Mouse (Mus musculus) thymus, postnatal 25 days (tissue): ENCODE measurements around the gene Vmn1r193.
"Not testable (repeated sequence)": the region's sequence is repeated elsewhere in the genome, so short reads cannot be mapped to it uniquely, and the experiment has no call there.

ENCODE experiments used
- DNase-seq: peaks from one replicate; pipeline ENCODE4 v3.0.0; 2022

Gene Vmn1r193

DNA sequence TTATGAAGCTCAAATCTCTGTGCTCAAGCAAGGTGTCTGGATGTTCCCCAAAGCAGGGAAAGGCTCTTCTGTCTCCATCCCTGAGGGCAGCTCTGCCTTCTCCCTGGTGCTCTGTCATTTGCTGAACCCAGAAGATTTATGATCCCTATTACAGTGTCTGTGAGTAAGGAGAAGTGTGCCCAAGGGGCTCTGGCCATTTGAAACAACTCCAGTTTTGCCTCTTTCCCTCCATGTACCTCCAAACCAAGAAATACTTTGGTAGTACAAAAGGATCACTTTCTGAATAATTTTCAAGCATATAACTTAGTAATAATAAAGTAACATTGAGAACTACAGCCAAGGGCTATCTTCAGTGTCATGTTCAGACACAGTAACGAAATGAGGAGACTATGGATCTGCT, at the start of gene Vmn1r193:
Vmn1r193 (minus strand) TSS at position 101 of the 400 bp plus-strand sequence.
- not testable (repeated sequence) for DNase-seq

DNA sequence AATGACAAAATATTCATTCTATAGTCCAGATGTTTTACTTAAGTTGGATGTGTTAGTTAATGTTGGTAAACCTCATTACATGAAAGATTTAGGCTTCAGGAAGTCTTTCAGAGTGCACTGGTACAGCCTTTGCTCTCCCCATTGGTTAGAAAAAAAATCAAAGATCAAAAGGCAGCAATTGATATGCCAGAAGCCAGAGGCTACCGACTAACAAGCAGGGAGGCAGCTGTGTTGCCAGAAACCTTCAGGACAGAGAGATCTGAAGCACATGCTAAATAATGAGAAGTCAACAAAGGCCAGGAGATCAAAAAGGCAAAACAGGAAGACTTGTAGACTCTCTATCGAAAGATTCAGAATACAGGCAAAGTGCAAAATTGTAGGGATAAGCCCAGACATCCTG, 48.8 kb upstream of the Vmn1r193 start:
- no peak for DNase-seq

DNA sequence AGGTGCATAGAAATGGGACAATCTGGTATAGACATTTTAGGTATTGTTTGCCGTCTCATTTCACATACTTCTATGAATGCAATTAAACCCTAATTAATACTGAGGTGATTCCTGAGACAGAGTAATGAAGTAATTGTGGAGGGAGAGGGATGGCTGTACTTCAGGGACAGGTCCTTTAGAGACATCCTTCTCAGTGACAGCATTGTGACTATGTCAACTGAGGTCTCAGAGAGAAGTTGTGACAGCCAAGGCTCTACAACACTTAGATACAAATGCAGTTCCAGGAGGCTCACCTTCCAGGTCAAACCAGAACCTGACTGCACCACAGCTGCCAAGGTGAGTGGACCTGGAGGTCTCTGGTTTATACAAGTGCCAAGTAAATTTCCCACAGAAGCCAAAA, 47.3 kb upstream of the Vmn1r193 start, which contains the start of gene Vmn1r195:
Vmn1r195 (plus strand) TSS at position 301 of the 400 bp plus-strand sequence.
- not testable (repeated sequence) for DNase-seq

DNA sequence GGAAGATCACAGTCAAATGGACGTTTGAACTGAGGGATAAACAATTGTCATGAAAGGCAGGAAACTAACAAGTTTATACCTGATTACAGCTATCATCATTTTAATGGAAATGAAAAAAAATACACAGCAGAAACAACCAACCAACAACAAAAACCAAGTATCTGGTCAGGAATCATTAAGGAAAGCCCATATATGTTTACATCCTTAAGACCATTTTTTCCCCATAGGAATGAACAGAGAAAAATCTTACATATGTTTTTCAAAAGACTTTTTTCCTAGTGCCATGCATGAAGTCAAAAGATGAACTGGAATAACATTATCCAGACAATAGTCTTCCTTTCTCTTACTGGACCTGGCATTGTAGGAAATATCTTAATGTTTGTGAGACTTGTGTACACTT, 21.0 kb upstream of the Vmn1r193 start, which contains the start of gene Vmn1r194:
Vmn1r194 (plus strand) TSS at position 301 of the 400 bp plus-strand sequence.
- DNase-seq: no peak

DNA sequence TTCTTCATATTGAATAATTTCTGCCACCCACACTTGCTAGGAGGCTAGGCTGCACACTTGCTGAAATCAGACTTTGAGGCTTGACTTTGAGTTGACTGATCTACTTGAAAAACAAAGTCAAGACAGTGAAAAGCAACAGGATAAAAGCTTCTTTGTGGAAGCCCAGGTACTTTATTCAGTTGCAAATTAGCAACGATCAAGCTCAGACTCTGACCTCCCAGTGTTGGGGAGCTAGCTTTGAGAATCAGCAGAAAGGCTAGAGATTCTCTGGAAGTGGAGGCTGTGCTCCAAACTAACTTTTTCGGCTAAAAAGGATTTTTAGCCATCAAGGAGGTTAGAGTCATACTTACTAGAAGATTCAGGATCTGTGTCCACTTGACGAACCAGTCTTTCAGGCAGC, 30.2 kb downstream of the Vmn1r193 start:
- not testable (repeated sequence) for DNase-seq

DNA sequence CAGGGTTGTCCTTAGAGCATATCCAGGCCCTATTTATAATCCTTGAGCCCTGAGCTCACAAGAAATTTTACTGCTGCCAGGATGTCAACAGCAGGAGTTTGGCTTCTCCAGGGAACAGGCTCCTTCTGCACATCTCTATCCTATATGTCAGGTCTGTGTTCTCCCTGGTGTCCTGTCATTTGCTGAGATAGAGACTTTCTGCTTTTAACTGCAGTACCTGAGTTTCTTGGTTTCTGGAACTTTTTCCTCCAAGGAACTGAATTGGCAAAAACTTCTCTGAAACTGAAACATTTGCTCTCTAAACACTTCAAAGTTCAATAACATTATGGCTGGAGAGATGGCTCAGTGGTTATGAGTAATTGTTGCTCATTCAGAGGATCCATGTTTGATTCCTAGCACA, 31.9 kb downstream of the Vmn1r193 start, which contains the start of gene Vmn1r192:
Vmn1r192 (minus strand) TSS at position 101 of the 400 bp plus-strand sequence.
- DNase-seq: no peak

DNA sequence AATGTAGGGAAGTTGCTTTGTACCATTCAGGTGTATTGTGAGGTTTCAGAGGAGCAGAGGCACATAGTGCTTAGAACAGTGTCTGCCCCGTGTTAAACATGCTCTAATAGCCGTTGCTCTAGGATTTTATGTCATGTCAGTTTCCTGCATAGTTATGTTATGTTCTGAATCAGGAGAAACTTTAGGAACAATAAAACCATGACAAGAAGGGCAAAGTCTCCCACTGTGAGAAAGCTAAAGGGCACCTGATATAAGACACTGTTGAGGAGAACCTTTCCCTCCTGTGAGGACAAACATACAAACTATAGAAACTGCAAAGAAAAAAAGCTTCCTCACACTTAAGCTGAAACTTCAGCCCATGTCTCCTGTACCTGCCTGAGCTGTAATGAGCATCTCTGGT, 32.6 kb downstream of the Vmn1r193 start:
- DNase-seq: no peak

DNA sequence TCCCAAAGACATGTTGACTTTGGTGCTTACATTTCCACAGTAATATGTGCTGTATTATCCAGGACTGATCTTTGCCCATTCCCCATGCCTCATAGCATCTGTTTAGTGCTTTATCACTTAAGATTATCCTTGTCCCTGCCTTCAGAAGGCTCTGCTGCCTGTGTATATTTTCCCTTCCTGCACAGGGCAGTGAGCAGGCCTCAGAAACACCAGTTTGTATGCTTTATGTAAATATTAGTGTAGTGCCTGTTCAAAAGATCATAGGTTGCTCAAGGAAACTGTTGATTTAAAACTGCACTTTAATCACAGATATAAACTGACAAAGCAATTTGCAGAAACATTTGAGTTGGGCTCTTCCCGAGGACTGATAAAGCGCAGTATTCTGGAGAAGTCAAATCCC, 33.6 kb downstream of the Vmn1r193 start:
- DNase-seq: no peak

DNA sequence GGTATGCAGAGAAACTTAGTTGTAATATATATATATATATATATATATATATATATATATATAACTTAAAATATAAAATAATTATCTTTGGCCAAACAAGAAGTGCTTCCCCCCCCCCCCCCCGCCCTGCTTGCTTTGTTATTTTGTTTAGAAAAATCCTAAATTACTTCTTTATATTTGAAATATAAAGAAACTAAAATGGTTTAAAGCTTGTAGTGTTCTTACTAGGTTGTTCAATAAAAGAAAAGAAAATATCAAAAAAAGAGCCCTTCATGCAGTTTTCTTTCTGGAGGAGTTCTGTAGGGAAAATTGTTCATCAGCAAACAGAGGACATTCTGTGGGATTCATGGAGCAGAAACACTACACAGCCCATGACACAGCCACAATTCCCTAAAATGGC, 39.1 kb downstream of the Vmn1r193 start, which contains the start of gene Vmn1r191:
Vmn1r191 (minus strand) TSS at position 101 of the 400 bp plus-strand sequence.
- DNase-seq: no peak

DNA sequence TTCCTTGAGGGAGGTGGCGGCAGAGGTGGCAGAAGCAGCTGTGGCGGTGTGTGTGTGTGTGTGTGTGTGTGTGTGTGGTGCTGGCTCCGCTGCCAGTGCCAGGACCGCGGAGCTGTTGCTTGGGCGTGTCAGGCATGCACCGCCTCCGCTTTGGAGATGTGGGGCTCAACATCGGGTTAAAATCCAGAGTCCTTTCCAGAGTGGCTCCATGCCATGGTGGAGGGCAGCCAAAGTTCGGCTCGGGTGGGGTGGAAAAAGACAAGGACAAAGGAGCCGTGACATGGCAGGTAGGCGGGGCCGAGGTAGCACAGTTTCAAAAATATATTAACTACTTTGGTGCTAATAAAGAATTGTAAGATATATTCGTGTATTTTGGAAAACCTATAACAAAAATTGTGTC, 54.5 kb downstream of the Vmn1r193 start:
- no peak for DNase-seq
